Mouse (Mus musculus) midbrain, embryonic 16.5 days (tissue): ENCODE measurements around the gene Fance. TPM values are rescaled to one million over a fixed set of nuclear protein-coding genes. Genes with fewer than 3 reads are reported as not detected.

Experiments
- ATAC-seq: fragments of 200-750 bp; cut with Nextera tagmentation; 2 replicates; pipeline ENCODE4 v1.8.0; 2017; ENCODE audit warnings: moderate TSS enrichment
- H3K27ac ChIP-seq: fragments of 300-500 bp; sonication (generic); 2 replicates; pipeline ENCODE4 v1.5.1; 2014; ENCODE audit warnings: mild to moderate bottlenecking, low read length, mixed read lengths
- H3K27me3 ChIP-seq: fragments of 300-500 bp; sonication (generic); 2 replicates; pipeline ENCODE4 v1.6.1; 2014; ENCODE audit warnings: low read depth, low read length, mixed read lengths; ENCODE audit not compliant: control insufficient read depth, insufficient read depth
- H3K36me3 ChIP-seq: fragments of 300-500 bp; sonication (generic); 2 replicates; pipeline ENCODE4 v1.6.1; 2014; ENCODE audit warnings: mild to moderate bottlenecking, low read length, moderate library complexity, mixed read lengths; ENCODE audit not compliant: control insufficient read depth, insufficient read depth
- H3K4me1 ChIP-seq: fragments of 300-500 bp; sonication (generic); 2 replicates; pipeline ENCODE4 v1.6.1; 2014; ENCODE audit warnings: mild to moderate bottlenecking, low read length, mixed read lengths; ENCODE audit not compliant: control insufficient read depth, insufficient read depth
- H3K4me2 ChIP-seq: fragments of 300-500 bp; sonication (generic); 2 replicates; pipeline ENCODE4 v1.6.1; 2014; ENCODE audit warnings: mild to moderate bottlenecking, low read length, mixed read lengths
- H3K4me3 ChIP-seq: fragments of 300-500 bp; sonication (generic); 2 replicates; pipeline ENCODE4 v1.5.1; 2014; ENCODE audit warnings: low read depth, mild to moderate bottlenecking, low read length, moderate library complexity, mixed read lengths
- H3K9ac ChIP-seq: fragments of 300-500 bp; sonication (generic); 2 replicates; pipeline ENCODE4 v1.6.1; 2014; ENCODE audit warnings: low read depth, low read length, mixed read lengths
- H3K9me3 ChIP-seq: fragments of 300-500 bp; sonication (generic); replicated peaks from 2 replicates; pipeline ENCODE4 v1.6.1; 2014; ENCODE audit warnings: mild to moderate bottlenecking, low read length, mixed read lengths; ENCODE audit not compliant: control insufficient read depth, poor library complexity, severe bottlenecking
- WGBS: fragments of 180-500 bp; shearing (Covaris S2); extraction: QIAGEN DNeasy Blood & Tissue Kit; methylation state at CpG from one replicate; pipeline ENCODE4 v1.1.7; 2014; 5-methylcytosine and 5-hydroxymethylcytosine counted together
- polyA plus RNA-seq: library from polyadenylated mRNA; unstranded; fragments of >200 nt; fragmentation: Nextera tagmentation; extraction: Ambion mirVana; gene quantifications from 2 replicates; pipeline ENCODE4 v1.2.1, GENCODE M21; 2015

The Fance gene
- polyA plus RNA-seq, 1 experiment from 2014 or later = 26.3 TPM

DNA sequence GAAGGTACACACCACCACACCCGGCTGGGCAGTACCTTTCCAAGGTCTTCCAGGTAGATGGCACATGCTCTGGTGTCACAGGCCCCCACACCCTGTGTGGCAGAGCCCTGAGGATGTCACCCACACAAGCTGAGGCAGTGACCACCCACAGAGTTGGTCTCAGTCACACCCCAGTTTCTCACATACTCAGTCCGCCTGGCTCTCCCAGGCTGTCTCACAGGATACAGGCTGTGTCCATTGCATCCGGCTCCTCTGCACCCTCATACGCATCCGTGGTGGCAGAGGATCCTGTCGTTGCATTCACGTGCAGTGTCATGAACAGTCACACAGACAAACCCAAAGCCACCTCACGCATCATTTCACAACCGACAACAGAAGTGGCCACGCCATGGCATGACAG is 34.0 kb downstream of the Fance start:
- no peak overlapping the region for H3K4me3 ChIP-seq
- no peaks in the 10 kb centered on the region for H3K36me3 ChIP-seq
- H3K27ac ChIP-seq = no peak overlapping the region
- no peaks in the 10 kb centered on the region for H3K9me3 ChIP-seq
- H3K4me1 ChIP-seq = peaks cover 10% of the 10 kb centered on the region
- no peak overlapping the region for H3K4me2 ChIP-seq
- ATAC-seq = no peak
- no peak overlapping the region for H3K9ac ChIP-seq
- H3K27me3 ChIP-seq = peaks cover 7% of the 10 kb centered on the region
- WGBS = 82% methylated on average over 10 of the region's 10 CpGs

DNA sequence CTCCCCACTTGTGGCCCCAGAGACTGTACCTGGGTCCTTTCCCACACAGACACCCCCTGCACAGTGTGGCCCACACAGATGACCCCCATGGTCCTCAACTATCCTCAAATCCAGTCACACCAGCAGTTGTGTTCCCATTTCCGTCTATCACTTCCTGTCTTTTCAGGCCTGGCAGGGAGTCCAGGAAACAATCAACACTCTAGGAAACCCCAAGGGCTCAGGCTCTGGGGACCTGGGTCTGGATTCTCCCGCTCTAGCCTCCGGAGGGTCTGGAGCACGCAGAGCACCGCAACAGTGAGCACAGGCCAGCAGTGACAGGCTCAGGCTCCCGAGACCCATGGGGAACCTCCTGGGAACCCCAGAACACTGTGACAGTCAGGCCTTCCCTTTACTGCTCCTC is 34.9 kb downstream of the Fance start:
- Histone ChIP-seq H3K9me3 (no peaks in the 10 kb centered on the region), H3K4me3 (no peak overlapping the region), H3K36me3 (no peaks in the 10 kb centered on the region), H3K4me1 (peaks cover 10% of the 10 kb centered on the region), H3K4me2 (no peak overlapping the region), H3K9ac (no peak overlapping the region), H3K27me3 (peaks cover 12% of the 10 kb centered on the region), H3K27ac (no peak overlapping the region)
- WGBS = 64% methylated on average over 6 of the region's 6 CpGs
- no peak for ATAC-seq

DNA sequence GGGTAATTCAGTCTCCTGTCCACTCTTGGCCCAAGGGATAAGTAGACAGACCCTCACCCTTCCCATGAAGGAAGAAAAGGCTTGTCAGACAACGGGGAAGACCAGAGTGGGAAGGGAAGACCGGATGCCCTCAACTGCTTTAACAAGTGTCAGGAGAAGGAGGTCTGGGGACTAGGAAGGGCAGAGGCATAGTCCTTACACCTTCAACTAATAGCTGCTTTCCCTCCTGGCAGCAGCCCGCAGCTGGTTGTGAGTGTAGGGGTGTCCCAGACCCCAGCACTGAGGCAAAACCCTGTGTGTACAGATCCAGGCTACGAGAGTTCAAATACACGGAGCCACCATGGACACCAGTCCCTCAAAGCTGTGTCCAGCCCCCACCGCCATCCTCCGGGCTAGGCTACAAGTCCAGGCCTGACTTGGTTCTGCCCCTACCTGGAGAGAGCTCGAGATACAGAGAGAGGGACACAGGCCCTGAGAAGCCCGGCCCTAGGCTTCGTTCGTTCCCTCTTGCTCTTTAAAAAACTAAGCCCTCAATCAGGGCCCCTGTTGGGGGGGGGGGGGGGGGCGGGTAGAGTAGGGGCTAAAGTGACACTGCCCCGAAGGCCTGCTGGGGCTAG is 36.1 kb downstream of the Fance start:
- Histone ChIP-seq H3K4me1 (peaks cover 10% of the 10 kb centered on the region), H3K36me3 (no peaks in the 10 kb centered on the region), H3K27me3 (peaks cover 12% of the 10 kb centered on the region), H3K4me3 (peak overlapping the region; percentile 57), H3K9ac (peak overlapping the region; percentile 74), H3K27ac (no peak overlapping the region), H3K4me2 (peak overlapping the region; percentile 95), H3K9me3 (no peaks in the 10 kb centered on the region)
- WGBS = 16% methylated on average over 13 of the region's 13 CpGs
- ATAC-seq = no peak

DNA sequence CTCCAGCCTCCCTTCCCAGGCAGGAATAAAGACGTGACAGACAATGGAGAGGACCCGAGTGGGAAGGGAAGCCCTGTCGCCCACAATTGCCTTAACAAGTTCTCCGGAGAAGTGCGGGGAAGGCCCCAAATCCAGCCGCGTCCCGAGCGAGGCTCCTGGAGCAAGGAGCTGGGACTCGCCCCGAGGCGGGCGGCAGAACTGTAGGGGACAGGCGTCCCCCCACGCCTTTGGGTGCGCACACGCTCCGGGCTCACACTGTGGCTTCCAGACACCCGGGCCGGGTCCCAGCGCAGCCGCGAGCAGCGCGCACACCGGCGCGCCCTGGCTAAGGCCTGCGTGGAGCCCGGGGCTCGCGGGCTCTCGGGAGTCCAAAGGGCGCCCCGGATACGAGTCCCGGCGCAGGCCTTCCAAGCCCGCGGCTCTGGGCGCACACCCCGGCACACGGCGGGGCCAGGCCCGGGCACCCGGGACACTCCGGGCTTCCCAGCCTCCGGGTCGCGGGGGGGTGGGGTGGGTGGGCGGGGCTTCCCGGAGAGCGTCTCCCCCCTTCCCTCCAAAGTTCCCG is 36.7 kb downstream of the Fance start:
- peaks cover 10% of the 10 kb centered on the region for H3K4me1 ChIP-seq
- 0 out of 2 replicates have a peak, but pooled peaks have one; percentile 32 for ATAC-seq
- H3K36me3 ChIP-seq = no peaks in the 10 kb centered on the region
- peak overlapping the region; percentile 74 for H3K9ac ChIP-seq
- H3K4me2 ChIP-seq = peak overlapping the region; percentile 95
- 0% methylated on average over 42 of the region's 54 CpGs for whole genome bisulfite sequencing
- H3K27ac ChIP-seq = 0 out of 2 replicates have a peak overlapping the region, but pooled peaks have one; percentile 39
- peaks cover 12% of the 10 kb centered on the region for H3K27me3 ChIP-seq
- no peaks in the 10 kb centered on the region for H3K9me3 ChIP-seq
- H3K4me3 ChIP-seq = peak overlapping the region; percentile 57

DNA sequence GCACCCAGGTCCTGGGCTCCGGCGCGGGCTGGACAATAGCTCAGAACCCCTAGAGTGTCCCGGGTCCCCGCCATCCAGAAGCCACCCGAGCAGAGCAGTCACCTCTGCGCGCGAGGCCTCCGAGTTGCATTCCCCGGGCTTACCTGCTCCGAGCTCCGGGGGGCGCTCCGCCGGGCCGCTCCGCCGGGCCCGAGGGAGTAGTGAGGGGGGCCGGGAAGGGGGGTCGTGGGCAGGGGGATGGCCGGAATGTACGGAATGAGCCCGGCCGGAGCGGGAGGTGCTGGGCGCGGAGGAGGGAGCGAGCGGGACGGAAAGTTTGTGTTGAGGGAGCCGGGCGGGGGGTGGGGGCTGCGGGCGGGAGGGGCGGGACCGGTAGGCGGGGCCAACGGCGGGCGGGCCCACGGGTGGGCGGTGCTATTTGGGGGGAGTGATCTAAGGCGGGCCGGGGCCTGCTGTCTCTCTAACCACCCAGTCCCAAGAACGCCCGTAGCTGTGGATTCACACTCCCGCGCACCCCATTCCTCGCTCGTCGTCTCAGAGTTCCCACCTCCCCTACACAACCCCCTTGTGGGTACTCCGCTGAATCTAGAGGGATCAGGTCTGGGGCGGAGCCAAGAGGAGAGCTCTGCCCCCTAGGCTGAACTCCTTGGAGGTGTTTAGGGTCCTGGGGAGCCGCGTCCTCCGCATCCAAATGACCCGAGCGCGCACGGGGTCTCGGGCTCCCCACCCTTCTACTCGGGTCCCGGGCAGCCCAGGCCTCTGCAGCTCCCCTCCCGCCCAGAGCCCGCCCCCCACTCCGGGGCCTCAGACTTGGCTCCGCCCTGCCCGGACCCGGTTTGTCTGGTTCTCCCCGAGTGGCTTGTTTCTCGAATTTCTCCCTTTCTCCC is 37.4 kb downstream of the Fance start, which contains the start of gene Tead3:
Tead3 (minus strand) TSS at position 352 of the 887 bp plus-strand sequence.
- WGBS = under 1% methylated on average over 58 of the region's 73 CpGs
- ATAC-seq = peak; percentile 73
- H3K36me3 ChIP-seq = no peaks in the 10 kb centered on the region
- peaks cover 10% of the 10 kb centered on the region for H3K4me1 ChIP-seq
- H3K9ac ChIP-seq = peak within 1 kb of the TSS; percentile 74
- H3K4me3 ChIP-seq = peak within 1 kb of the TSS; percentile 57
- no peaks in the 10 kb centered on the region for H3K9me3 ChIP-seq
- peaks cover 12% of the 10 kb centered on the region for H3K27me3 ChIP-seq
- H3K4me2 ChIP-seq = peak within 1 kb of the TSS; percentile 95
- H3K27ac ChIP-seq = 0 out of 2 replicates have a peak within 1 kb of the TSS, but pooled peaks have one; percentile 39

- Histone ChIP-seq H3K27me3 (peaks cover 12% of the 10 kb centered on the region), H3K36me3 (no peaks in the 10 kb centered on the region), H3K4me1 (peaks cover 10% of the 10 kb centered on the region), H3K4me2 (peak overlapping the region; percentile 95), H3K27ac (no peak overlapping the region), H3K9ac (peak overlapping the region; percentile 74), H3K4me3 (peak overlapping the region; percentile 57), H3K9me3 (no peaks in the 10 kb centered on the region)
- ATAC-seq = 0 out of 2 replicates have a peak, but pooled peaks have one; percentile 9
- 4% methylated on average over 28 of the region's 29 CpGs for WGBS
These were observed 38.1 kb downstream of the Fance start for GRCm38 (mm10) chr17:28351353-28351890.

GRCm38 (mm10) chr17:28352018-28352417 is 38.7 kb downstream of the Fance start:
- Histone ChIP-seq H3K9me3 (no peaks in the 10 kb centered on the region), H3K36me3 (no peaks in the 10 kb centered on the region), H3K9ac (no peak overlapping the region), H3K4me1 (peaks cover 10% of the 10 kb centered on the region), H3K4me3 (no peak overlapping the region), H3K4me2 (no peak overlapping the region), H3K27ac (no peak overlapping the region), H3K27me3 (peaks cover 12% of the 10 kb centered on the region)
- no peak for ATAC-seq
- WGBS = 19% methylated on average over 11 of the region's 11 CpGs

- Histone ChIP-seq H3K4me3 (no peak overlapping the region), H3K9me3 (no peaks in the 10 kb centered on the region), H3K4me1 (peaks cover 4% of the 10 kb centered on the region; the same call in 1 of the 2 replicates), H3K36me3 (no peaks in the 10 kb centered on the region), H3K9ac (no peak overlapping the region), H3K27me3 (peaks cover 33% of the 10 kb centered on the region), H3K4me2 (no peak overlapping the region), H3K27ac (no peak overlapping the region)
- 83% methylated on average over 12 of the region's 12 CpGs for WGBS
- ATAC-seq = no peak
These were observed 42.6 kb downstream of the Fance start for GRCm38 (mm10) chr17:28355871-28356270.
